Mouse (Mus musculus) testis, postnatal 10 days (tissue): Measurements from ENCODE around the gene Slc12a3.

ENCODE experiments used
- DNase-seq: peaks from one replicate; pipeline ENCODE4 v3.0.0; 2021; ENCODE audit warnings: low spot score

The Slc12a3 gene

GRCm38 (mm10) chr8:94333345-94333744, 4.3 kb downstream of the Slc12a3 start:
- DNase-seq = no peak

- DNase-seq = no peak
Observed at GRCm38 (mm10) chr8:94337559-94337958, 8.6 kb downstream of the Slc12a3 start.

DNA sequence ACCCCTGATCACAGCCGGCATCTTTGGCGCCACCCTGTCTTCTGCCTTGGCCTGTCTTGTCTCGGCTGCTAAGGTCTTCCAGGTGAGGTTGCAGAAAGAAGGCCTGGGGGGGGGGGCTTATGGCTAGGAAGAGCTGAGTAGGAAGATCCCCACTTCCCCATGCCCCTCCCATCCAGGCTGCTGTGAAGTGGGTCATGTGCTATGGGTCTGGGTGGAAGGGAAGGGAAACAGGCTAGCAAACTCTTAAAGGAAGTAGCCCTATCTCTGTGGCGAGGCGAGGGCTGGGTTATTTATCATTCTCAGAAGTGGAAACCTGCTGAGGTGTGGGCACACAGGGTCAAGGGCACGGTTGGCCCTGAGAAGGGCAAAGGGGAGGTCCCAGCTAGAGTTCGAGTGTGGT, 11.8 kb downstream of the Slc12a3 start:
- no peak for DNase-seq

GRCm38 (mm10) chr8:94342691-94343090, 13.7 kb downstream of the Slc12a3 start:
- DNase-seq = no peak

- peak; percentile 91 for DNase-seq
Observed at GRCm38 (mm10) chr8:94343290-94343689, 14.3 kb downstream of the Slc12a3 start.

GRCm38 (mm10) chr8:94343778-94344320, 14.8 kb downstream of the Slc12a3 start:
- DNase-seq = no peak

GRCm38 (mm10) chr8:94345657-94346056, 16.7 kb downstream of the Slc12a3 start:
- DNase-seq = no peak

- DNase-seq = no peak
Observed at GRCm38 (mm10) chr8:94346264-94346663, 17.3 kb downstream of the Slc12a3 start.

DNA sequence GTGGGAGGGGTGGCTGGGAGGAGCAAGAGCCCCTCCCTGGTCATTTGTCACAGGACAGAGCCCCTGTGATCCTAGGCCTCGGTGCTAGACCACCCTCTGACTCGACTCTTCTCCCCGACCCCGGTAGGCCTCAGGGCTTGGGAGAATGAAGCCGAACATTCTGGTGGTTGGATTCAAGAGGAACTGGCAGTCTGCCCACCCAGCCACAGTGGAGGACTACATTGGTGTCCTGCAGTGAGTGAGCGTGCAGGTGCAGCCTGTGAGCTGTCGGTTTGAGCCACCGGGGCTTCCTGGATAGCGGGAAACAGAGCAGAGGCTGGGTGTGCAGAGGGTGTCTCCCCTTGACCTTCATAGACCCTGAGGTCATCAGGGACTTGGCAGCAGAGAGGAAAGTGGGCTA, 19.4 kb downstream of the Slc12a3 start:
- DNase-seq = no peak

DNA sequence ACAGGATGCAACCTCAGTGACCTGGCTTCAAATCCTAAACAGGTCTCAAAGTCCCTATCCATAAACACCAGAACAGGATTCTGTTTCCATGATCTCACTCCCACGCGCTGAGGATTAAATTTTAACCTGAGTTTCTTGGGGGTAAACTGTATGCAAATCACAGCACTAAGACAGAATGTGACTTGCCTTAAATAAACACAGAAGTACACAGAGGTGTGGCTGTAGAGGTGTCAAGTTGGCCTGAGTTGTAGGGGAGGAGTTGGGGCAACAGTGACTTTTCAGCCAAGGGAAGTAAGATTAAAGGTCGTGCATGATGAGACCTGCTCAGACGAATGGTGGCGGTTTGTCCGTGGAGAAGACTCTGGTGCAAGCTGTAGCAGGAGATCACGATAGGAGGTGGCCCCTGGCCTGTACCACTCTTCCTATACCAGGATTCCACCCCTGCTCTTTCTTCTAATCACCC, 25.1 kb downstream of the Slc12a3 start:
- no peak for DNase-seq

DNA sequence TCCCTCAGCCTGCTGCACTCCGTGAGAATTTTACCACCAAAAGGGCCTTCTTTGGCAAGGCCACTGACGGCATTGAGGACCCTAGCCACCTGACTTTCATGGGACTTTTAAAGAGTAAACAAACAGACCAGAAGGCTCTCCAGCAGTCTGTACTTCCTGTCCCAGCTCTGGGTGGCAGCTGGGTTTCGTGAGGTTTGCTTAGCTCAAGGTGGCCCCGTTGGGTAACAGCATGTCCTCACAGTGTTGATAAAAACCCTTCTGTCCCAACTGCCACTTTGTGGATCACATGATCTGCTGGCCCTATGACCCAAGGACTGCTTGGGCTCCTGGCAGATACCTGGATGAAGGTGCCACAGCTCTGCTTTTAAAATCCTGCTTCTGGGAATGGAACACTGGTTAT, 25.6 kb downstream of the Slc12a3 start:
- no peak for DNase-seq

DNA sequence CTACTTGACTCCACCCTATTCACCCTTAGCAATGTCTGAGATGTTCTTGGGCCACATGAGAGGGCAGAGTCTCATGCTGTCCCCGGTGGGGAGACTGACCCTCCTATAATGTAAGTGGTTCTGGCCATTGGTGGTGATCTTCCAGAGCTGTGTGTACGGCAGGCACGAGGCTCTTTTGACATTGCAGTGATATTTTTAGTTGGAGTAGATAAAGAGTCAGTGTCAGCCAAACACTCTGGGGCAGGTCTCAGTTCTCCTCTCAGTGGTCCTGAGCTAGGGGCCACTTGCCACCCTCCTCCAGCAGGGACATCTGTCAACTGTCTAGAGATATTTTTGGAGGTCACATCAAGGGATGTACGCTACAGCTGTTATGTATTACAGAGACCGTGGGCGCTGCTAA, 28.2 kb downstream of the Slc12a3 start:
- no peak for DNase-seq

DNA sequence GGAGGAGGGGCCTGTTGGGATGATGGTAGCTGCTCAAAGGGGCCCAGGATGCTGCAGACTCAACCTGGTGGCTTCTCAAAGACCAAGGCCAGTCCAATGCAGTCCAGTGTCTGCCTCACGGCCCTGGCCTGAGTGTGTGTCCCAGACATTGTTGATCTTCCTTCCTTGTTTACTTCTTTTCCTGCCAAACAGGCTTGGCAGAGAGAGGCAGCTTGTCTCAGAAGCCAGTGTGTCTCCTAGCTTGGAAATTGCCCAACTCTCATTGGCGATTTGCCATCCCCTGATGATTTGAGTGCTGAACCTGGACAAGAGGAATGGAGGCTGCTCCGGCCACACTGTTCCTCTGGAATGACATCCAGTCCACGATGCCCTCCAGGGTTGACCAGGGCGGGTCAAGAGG, 29.5 kb downstream of the Slc12a3 start:
- peak; percentile 83 for DNase-seq

DNA sequence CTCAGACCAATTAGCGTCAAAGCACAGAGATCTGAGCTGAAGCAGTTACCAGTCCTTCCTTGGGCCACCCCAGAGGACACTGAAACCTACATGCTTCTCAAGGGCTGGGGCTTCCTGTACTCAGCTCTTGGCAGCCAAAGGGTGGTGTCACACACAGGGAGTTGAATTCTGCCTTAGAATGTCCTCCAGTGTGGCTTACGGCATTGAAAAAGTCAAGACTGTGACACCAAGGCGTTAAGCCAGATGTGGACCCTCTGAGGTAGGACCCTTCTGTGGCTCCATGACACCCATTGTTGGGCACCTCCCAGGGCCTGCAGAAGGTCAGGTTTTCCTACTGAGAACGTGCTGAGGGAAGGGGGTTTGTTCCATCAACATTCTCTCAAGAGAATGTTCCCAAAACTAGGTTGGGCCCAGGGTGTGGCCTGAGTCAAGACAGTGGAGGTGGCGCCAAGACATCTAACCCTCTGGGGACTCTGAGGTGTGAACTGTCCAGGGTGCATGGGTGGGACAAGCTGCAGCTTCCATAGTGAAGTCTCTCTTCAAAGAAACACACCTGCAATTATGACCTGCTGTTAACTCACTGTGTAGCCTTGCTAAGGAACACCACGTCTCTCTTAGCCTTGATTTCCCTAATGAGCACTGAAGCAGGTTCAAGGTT, 32.9 kb downstream of the Slc12a3 start:
- no peak for DNase-seq

- DNase-seq = peak; percentile 57
Observed at GRCm38 (mm10) chr8:94362607-94363239, 33.7 kb downstream of the Slc12a3 start.

DNA sequence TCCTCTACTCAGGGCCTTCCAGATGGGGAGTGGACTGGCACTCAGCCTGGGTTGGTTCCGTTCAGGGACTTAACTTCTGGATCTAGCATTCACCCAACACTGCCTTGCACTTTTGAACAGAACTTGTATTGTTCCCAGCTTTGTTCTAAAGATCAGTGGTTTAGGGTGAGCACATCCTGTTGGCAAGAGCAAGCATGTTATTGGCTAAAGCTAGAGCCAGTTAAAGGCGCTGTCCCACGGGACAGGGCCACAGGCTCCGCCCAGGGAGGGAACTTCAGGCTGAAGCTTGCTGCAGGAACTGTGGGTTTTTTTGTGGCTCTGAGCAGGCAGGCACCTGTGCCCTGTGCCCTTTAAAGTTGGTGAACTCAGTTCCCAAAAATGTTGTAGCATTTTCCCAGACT, 34.3 kb downstream of the Slc12a3 start:
- peak; percentile 77 for DNase-seq

- DNase-seq = no peak
Observed at GRCm38 (mm10) chr8:94363906-94364305, 34.9 kb downstream of the Slc12a3 start.

GRCm38 (mm10) chr8:94364686-94365312, 35.8 kb downstream of the Slc12a3 start:
- no peak for DNase-seq

GRCm38 (mm10) chr8:94365410-94365981, 36.5 kb downstream of the Slc12a3 start:
- no peak for DNase-seq

DNA sequence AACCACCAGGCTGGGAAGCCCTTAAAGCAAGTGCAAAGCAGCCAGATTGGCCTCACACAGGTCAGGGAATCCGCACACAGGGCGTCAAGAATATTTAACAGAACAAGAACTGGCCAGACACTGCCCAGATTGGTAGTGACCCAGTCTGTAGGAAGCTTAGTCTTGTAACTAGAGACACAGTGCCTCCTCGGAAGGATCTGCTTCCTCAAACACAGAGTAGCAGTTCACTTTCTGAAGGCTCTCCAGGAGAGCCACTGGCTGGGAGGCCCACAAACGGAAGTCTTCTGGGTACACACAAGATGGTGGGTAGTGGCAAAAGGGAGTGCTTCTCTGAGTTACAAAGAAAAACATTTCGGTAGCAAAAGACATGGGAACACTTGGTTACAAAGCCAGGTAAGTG, 41.8 kb downstream of the Slc12a3 start:
- DNase-seq = no peak

DNA sequence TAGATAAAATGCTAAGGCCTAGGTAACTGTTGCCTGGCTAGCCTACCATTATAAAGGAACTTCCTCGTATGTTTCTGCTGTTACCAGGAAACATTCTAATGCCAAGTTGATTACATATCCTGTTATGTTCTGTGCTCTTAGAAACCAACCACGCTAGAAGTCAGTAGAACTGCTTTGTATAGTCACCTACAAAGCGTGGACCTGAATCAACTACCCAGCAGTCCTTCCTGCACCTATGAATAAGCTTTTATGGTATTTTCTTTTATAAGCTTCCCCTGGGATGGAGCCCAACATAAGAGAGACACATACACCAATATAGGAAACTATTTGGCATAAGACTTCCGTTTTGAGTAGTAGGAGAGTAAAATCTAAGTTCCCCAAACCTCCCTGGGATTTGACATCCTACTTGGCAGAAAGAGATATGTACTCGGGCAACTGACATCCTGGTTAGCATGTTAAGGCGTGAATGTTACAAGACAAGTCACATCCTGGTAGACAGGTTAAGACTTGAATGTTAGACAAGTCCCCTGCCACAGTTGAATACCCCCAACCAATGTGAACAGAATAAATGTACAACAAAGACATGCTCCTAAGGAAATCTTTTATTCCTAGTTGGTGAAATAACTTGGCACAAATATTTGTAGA, 44.1 kb downstream of the Slc12a3 start:
- DNase-seq = no peak

GRCm38 (mm10) chr8:94375551-94375991, 46.6 kb downstream of the Slc12a3 start:
- DNase-seq = no peak
